Mouse (Mus musculus) small intestine, adult 2 months (tissue): ENCODE data around the gene Nalcn. TPM values are rescaled to one million over a fixed set of nuclear protein-coding genes. Genes with fewer than 3 reads are reported as not detected.

ENCODE experiments used
- H3K27ac ChIP-seq: fragments of 200-500 bp; 2 replicates; pipeline ENCODE4 v1.5.1; 2012; ENCODE audit warnings: low read depth, low read length, control low read depth, inconsistent platforms; ENCODE audit not compliant: insufficient read depth
- H3K27me3 ChIP-seq: fragments of 200-500 bp; 2 replicates; pipeline ENCODE4 v1.6.1; 2012; ENCODE audit warnings: mild to moderate bottlenecking, moderate library complexity, low read length, inconsistent platforms; ENCODE audit not compliant: control insufficient read depth, insufficient read depth
- H3K36me3 ChIP-seq: fragments of 200-500 bp; 2 replicates; pipeline ENCODE4 v1.6.1; 2012; ENCODE audit warnings: mild to moderate bottlenecking, low read length, control low read depth, inconsistent platforms; ENCODE audit not compliant: control insufficient read depth, insufficient read depth
- H3K4me1 ChIP-seq: fragments of 200-500 bp; 2 replicates; pipeline ENCODE4 v1.6.1; 2012; ENCODE audit warnings: low read length, inconsistent platforms, mixed read lengths; ENCODE audit not compliant: control insufficient read depth, insufficient read depth, insufficient read length
- H3K4me3 ChIP-seq: fragments of 200-500 bp; 2 replicates; pipeline ENCODE4 v1.5.1; 2012; ENCODE audit warnings: low read depth, mild to moderate bottlenecking, control low read depth, inconsistent platforms, low read length, moderate library complexity
- CTCF ChIP-seq: fragments of 200-500 bp; IDR thresholded peaks from 2 replicates; pipeline ENCODE4 v1.5.1; 2012; ENCODE audit warnings: low read depth, mild to moderate bottlenecking, control low read depth, inconsistent platforms, low read length, moderate library complexity, mixed read lengths; ENCODE audit not compliant: insufficient replicate concordance, insufficient read length; ENCODE audit errors: extremely low read depth
- POLR2A ChIP-seq: fragments of 200-500 bp; IDR thresholded peaks from 2 replicates; pipeline ENCODE4 v1.6.1; 2012; ENCODE audit warnings: low read depth, mild to moderate bottlenecking, control low read depth, inconsistent platforms, low read length, moderate library complexity
- WGBS: fragments of 180-500 bp; shearing (Covaris S2); methylation state at CpG from one replicate; pipeline ENCODE4 v1.1.7; 2018; 5-methylcytosine and 5-hydroxymethylcytosine counted together
- polyA plus RNA-seq: library from polyadenylated mRNA; depleted of rRNA; stranded (reverse); fragments of >200 nt; gene quantifications from 2 replicates; pipeline ENCODE4 v1.2.3, GENCODE M21; 2012

Gene Nalcn
- polyA plus RNA-seq, 1 experiment, result 0.03 TPM

- no peaks in the 10 kb centered on the region for H3K36me3 ChIP-seq
- no peaks in the 10 kb centered on the region for H3K27me3 ChIP-seq
- no peaks in the 10 kb centered on the region for H3K4me1 ChIP-seq
- no peak overlapping the region for H3K4me3 ChIP-seq
- H3K27ac ChIP-seq, result no peak overlapping the region
- no peak for TF ChIP-seq POLR2A
- WGBS, result 15% methylated on average over 9 of the region's 9 CpGs
Measured at GRCm38 (mm10) chr14:123371522-123371921, 255.4 kb downstream of the Nalcn start.

GRCm38 (mm10) chr14:123359691-123360090 is 267.3 kb downstream of the Nalcn start:
- Histone ChIP-seq H3K4me3 (no peak overlapping the region), H3K27ac (no peak overlapping the region), H3K36me3 (no peaks in the 10 kb centered on the region), H3K27me3 (no peaks in the 10 kb centered on the region), H3K4me1 (no peaks in the 10 kb centered on the region)
- no peak for TF ChIP-seq CTCF
- no peak for TF ChIP-seq POLR2A
- WGBS, result 91% methylated on average over 1 of the region's 1 CpGs

- no peaks in the 10 kb centered on the region for H3K27me3 ChIP-seq
- no peak overlapping the region for H3K4me3 ChIP-seq
- TF ChIP-seq POLR2A, result no peak
- no peak for TF ChIP-seq CTCF
- H3K36me3 ChIP-seq, result no peaks in the 10 kb centered on the region
- 7% methylated on average over 6 of the region's 6 CpGs for WGBS
- H3K27ac ChIP-seq, result no peak overlapping the region
- no peaks in the 10 kb centered on the region for H3K4me1 ChIP-seq
Measured at GRCm38 (mm10) chr14:123352973-123353372, 274.0 kb downstream of the Nalcn start.

- Histone ChIP-seq H3K27me3 (no peaks in the 10 kb centered on the region), H3K27ac (no peak overlapping the region), H3K36me3 (no peaks in the 10 kb centered on the region), H3K4me1 (no peaks in the 10 kb centered on the region), H3K4me3 (no peak overlapping the region)
- 74% methylated on average over 1 of the region's 1 CpGs for WGBS
- TF ChIP-seq POLR2A, result no peak
- TF ChIP-seq CTCF, result no peak
Measured at GRCm38 (mm10) chr14:123331841-123332240, 295.1 kb downstream of the Nalcn start.

GRCm38 (mm10) chr14:123314369-123314768 is 312.6 kb downstream of the Nalcn start:
- Histone ChIP-seq H3K4me3 (no peak overlapping the region), H3K27ac (no peak overlapping the region), H3K27me3 (no peaks in the 10 kb centered on the region), H3K36me3 (no peaks in the 10 kb centered on the region), H3K4me1 (no peaks in the 10 kb centered on the region)
- no peak for TF ChIP-seq CTCF
- no peak for TF ChIP-seq POLR2A
- 28% methylated on average over 1 of the region's 1 CpGs for WGBS

- no peak overlapping the region for H3K27ac ChIP-seq
- H3K4me1 ChIP-seq, result no peaks in the 10 kb centered on the region
- H3K4me3 ChIP-seq, result no peak overlapping the region
- 70% methylated on average over 4 of the region's 4 CpGs for WGBS
- H3K36me3 ChIP-seq, result no peaks in the 10 kb centered on the region
- no peak for TF ChIP-seq CTCF
- no peaks in the 10 kb centered on the region for H3K27me3 ChIP-seq
Measured at GRCm38 (mm10) chr14:123312371-123312770, 314.6 kb downstream of the Nalcn start.

- Histone ChIP-seq H3K4me3 (no peak overlapping the region), H3K4me1 (no peaks in the 10 kb centered on the region), H3K27me3 (no peaks in the 10 kb centered on the region), H3K27ac (no peak overlapping the region), H3K36me3 (no peaks in the 10 kb centered on the region)
- TF ChIP-seq POLR2A, result no peak
- no peak for TF ChIP-seq CTCF
Measured at GRCm38 (mm10) chr14:123296068-123296467, 330.9 kb downstream of the Nalcn start.
